Mouse (Mus musculus): ENCODE measurements around the gene Dgkb. TPM values are rescaled to one million over a fixed set of nuclear protein-coding genes. Genes with fewer than 3 reads are reported as not detected.

Dgkb gene
- polyA plus RNA-seq (2012; rRNA removed): 1.5 and 2.2 TPM in 2 replicates

GRCm38 (mm10) chr12:37817426-37817825 lies at the start of gene Dgkb:
Gene Dgkb, plus strand, starts transcription at chr12:37817726.
- WGBS: 46% methylated on average over 3 of the region's 3 CpGs
- no peak for DNase-seq (ENCODE audit: low read depth, low spot score)

GRCm38 (mm10) chr12:37769844-37770243 lies 47.7 kb upstream of the Dgkb start:
- WGBS: 56% methylated on average over 1 of the region's 1 CpGs
- no peak for DNase-seq (ENCODE audit: low read depth, low spot score)

- peak; percentile 3 for DNase-seq (ENCODE audit: low read depth, low spot score)
- WGBS: 18% methylated on average over 8 of the region's 8 CpGs
These were observed 43.7 kb upstream of the Dgkb start for GRCm38 (mm10) chr12:37773681-37774357.

DNA sequence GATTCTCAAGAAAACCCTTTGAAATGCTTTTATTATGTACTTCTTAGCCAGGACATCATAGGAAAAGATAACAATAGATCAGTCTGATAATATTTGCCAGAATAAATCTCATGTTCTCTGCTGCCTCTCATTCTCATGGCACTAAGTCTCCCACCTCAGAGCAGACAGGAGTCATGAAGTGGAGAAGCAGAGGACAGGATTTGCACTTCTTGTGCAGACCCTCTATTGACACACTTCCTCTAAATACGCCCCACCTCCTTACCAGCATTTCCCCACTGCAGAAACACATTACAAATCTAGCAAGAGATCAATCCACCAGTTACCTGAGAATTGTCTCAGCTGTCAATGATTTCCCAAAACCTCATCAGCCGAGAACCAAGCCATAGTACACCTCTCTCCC lies 42.9 kb upstream of the Dgkb start:
- WGBS: 20% methylated on average over 2 of the region's 2 CpGs
- no peak for DNase-seq (ENCODE audit: low read depth, low spot score)

DNA sequence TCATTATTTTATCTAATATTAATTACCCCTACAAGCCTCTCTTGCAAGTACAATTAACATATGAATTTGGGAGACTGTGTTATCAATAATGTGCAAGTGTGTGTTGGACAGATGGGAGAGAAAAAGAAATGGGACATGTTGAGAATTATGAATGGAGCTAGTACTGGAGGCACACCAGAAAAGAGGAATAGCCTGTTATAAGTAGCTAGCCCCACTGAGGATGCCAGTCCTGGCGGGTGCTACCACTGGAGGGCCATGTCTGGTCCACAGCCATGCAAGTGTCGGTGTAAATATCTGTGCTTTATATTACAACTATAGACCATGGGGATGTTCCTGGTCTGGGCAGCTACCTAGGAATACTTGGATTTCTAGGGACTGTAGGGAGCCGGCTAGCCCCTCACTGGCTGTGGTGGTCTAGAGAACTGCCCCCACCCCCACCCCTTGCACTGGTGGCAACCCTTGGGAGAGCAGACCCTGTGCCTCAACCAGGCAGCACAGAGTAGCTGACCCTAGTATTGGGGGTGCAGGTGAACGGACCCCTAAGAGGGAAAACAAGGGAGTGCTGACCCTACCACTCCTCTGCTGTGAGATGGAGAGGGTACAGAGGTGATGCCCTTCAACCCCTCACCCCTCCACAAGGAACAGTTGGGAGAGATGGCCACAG lies 21.1 kb upstream of the Dgkb start:
- 86% methylated on average over 4 of the region's 4 CpGs for WGBS
- DNase-seq (ENCODE audit: low read depth, low spot score): no peak

DNA sequence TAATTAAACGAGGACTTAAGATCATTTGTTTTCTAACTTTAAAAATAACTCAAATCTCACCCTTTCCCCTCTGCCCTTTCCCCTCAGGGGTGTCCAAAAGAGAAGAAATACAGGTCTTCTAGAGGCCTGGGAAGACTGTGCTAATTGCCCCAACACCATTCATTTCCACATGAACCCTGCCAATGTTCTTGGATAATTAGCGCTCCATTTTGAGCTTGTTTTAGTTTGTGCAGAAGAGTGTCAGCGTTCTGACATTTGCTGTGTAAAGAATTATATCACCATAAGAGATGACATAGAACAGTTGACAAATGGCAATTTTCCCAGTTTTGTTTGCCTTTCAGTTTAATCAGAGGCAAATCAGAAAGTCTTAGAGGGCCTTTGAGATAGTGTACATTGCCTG lies 3.4 kb upstream of the Dgkb start:
- WGBS: 72% methylated on average over 3 of the region's 3 CpGs

GRCm38 (mm10) chr12:37821052-37821810 lies 3.7 kb downstream of the Dgkb start:
- no peak for DNase-seq (ENCODE audit: low read depth, low spot score)
- 74% methylated on average over 8 of the region's 8 CpGs for WGBS

More for the DNA sequence above, 3.4 kb upstream of the Dgkb start:
- no peak for DNase-seq (ENCODE audit: low read depth, low spot score)

DNA sequence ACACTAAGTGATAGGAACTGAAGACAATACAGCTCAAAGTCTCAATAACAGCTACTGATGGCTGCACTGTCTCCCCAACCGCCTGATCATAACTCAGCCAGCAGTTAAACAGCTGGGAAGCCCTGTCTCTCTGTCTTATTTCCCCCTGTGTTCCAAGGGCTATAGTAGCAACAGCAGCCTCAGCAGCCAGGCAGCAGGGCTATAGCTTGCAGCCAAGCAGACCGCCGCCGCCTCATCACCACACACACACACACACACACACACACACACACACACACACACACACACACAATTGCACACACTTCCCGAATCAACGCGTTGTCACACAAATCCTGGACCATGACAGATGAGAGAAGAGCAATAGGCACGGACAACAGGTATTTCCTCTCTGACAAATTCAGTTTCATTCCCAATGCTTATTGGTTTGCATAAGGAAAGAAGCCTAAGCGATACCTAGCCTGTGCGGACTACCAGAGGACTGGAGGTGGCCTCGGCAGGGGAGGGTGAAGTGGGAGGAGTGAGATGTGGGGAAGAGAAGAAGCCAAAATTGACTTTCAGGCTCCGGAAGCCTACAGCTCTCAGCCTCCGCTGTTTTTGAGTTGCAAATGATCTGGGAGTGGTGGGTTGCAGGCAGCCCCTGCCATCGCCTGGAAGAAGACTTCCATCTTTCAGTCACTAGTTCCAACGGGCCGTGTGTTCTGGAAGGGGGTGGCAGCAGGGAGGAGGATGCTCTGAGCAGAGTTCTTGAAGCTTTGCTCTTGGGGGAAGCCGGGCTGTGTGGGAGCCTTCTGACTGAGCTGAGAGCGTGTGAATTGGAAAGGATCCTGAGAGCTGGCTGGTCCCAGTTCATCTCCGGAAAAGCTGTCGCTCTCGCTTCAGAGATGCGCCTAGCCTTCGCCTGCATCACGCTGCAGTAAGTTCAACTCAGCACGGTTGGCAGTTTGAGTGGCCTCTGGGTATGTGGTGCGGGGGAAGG lies 62.8 kb downstream of the Dgkb start:
- WGBS: 5% methylated on average over 26 of the region's 26 CpGs
- no peak for DNase-seq (ENCODE audit: low read depth, low spot score)

GRCm38 (mm10) chr12:37881376-37881775 lies 63.9 kb downstream of the Dgkb start:
- DNase-seq (ENCODE audit: low read depth, low spot score): no peak
- WGBS: 11% methylated on average over 10 of the region's 10 CpGs

- DNase-seq (ENCODE audit: low read depth, low spot score): no peak
- WGBS: 72% methylated on average over 1 of the region's 1 CpGs
These were observed 65.3 kb downstream of the Dgkb start for GRCm38 (mm10) chr12:37882796-37883195.

GRCm38 (mm10) chr12:37883781-37884180 lies 66.3 kb downstream of the Dgkb start:
- 73% methylated on average over 4 of the region's 4 CpGs for WGBS
- no peak for DNase-seq (ENCODE audit: low read depth, low spot score)

GRCm38 (mm10) chr12:37888591-37888990 lies 71.1 kb downstream of the Dgkb start:
- no peak for DNase-seq (ENCODE audit: low read depth, low spot score)

DNA sequence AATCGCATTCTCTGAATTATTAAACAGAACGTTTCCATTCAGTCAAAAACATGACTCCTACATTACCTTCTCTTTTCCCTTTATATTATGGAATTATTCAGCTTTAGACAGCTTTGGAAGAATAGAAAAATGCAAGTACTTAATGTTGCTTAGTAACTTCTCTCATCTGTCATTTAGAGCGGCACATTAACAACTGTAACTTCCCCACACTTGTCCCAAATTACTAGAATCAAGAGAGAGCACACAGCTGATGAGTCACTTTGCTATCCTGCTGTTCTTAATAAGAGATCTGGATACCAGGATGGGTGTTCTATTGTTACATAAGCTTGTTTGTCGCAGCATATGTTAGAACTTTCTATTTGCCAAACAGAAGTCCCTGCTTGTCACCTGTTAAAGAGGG lies 71.9 kb downstream of the Dgkb start:
- WGBS: 75% methylated on average over 4 of the region's 4 CpGs
- no peak for DNase-seq (ENCODE audit: low read depth, low spot score)

DNA sequence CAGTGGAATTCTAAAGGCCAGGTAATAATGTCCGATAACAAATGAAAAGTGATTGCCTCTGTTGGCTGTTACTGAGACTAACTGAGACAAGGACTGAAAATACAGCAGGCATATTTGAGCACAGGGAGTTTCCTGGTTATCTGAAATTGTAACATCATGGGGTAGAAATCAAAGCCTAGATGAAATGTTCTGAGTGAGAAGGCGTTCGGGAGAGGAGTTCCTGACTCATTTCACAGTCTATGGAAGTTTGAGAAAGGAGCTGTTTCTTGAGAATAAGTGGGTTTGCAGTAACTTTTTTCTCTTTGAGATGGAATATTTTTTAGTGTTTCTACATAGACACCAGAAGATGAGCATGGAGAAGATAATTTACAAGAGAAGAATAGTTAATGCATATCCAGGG lies 73.8 kb downstream of the Dgkb start:
- DNase-seq (ENCODE audit: low read depth, low spot score): no peak
- WGBS: 87% methylated on average over 3 of the region's 3 CpGs

GRCm38 (mm10) chr12:37942163-37942562 lies 124.6 kb downstream of the Dgkb start:
- 90% methylated on average over 2 of the region's 2 CpGs for WGBS
- DNase-seq (ENCODE audit: low read depth, low spot score): no peak

GRCm38 (mm10) chr12:37956193-37956592 lies 138.7 kb downstream of the Dgkb start:
- 64% methylated on average over 4 of the region's 4 CpGs for WGBS
- no peak for DNase-seq (ENCODE audit: low read depth, low spot score)

DNA sequence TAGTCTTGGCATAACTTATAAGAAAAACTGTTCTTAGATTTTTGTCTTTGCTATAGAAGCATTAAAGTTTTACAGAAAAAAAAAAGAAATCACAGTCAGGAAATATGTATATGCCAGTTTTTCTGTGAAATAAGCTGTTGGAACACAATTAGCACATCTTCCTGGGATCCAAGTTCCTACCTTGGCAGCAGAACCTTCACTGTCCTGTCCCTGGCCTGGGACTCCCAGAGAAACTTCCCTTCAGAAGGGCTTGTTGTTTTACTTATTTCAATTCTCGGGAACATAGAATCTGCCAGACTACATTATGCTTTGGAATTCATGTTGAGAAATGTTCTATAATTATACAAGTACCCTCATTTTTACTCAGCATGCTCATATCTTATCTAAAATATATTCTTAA lies 154.0 kb downstream of the Dgkb start:
- DNase-seq (ENCODE audit: low read depth, low spot score): no peak
- 68% methylated on average over 1 of the region's 1 CpGs for WGBS

- no peak for DNase-seq (ENCODE audit: low read depth, low spot score)
- WGBS: 72% methylated on average over 2 of the region's 2 CpGs
These were observed 161.1 kb downstream of the Dgkb start for GRCm38 (mm10) chr12:37978498-37979187.

DNA sequence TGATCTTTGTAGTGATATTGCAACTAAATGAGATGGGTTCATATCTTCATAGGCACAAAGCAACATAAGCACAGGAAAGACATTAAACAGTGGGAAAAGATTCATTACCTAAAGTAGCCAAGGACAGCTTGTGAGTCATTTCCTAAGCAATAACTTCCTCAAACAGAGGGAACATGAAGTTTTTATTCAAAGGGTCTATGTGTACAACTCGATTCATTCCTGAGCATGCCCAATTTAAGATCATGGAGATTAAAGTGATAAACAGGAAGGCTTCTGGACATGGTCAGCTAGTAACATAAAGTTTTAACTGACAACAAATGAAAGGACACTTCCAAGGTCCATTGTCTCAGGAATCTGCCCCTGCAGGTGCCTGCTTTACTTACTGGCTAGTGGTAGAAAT lies 167.8 kb downstream of the Dgkb start:
- 37% methylated on average over 1 of the region's 1 CpGs for WGBS
- DNase-seq (ENCODE audit: low read depth, low spot score): no peak
